Mouse (Mus musculus) CH12.LX (cell line): ENCODE results near the gene Zcchc10. TPM values are rescaled to one million over a fixed set of nuclear protein-coding genes. Genes with fewer than 3 reads are reported as not detected.
"Not testable (repeated sequence)": the region's sequence is repeated elsewhere in the genome, so short reads cannot be mapped to it uniquely, and the experiment has no call there.

Experiments used
- DNase-seq: peaks from one replicate; pipeline ENCODE4 v3.0.0-alpha.2; 2013; ENCODE audit errors: extremely low read depth
- H3K27ac ChIP-seq: 2 replicates; pipeline ENCODE4 v1.5.1; 2012; ENCODE audit warnings: low read depth, mild to moderate bottlenecking, control low read depth, moderate library complexity; ENCODE audit not compliant: insufficient read depth
- H3K27me3 ChIP-seq: replicated peaks from 2 replicates; pipeline ENCODE3; 2012; ENCODE audit warnings: inconsistent platforms
- H3K36me3 ChIP-seq, 2 experiments: replicated peaks in 1 of 2; 2 replicates each; pipeline versions ENCODE3 to v1.6.1; 2012; ENCODE audit warnings: inconsistent platforms in 1 of 2, low read length in 1 of 2, mild to moderate bottlenecking in 1 of 2, mixed read lengths in 1 of 2, moderate library complexity in 1 of 2; ENCODE audit not compliant: control insufficient read depth in 1 of 2, insufficient read depth in 1 of 2
- H3K4me1 ChIP-seq, 2 experiments: 2 replicates each; pipeline ENCODE4 v1.6.1; 2012; ENCODE audit warnings: inconsistent platforms in 1 of 2, moderate library complexity in 1 of 2; ENCODE audit not compliant: insufficient read depth in 2 of 2, control insufficient read depth in 1 of 2
- H3K4me2 ChIP-seq: 2 replicates; pipeline ENCODE4 v1.6.1; 2012; ENCODE audit warnings: low read depth, mild to moderate bottlenecking, control low read depth; ENCODE audit not compliant: poor library complexity, insufficient read depth, severe bottlenecking
- H3K4me3 ChIP-seq, 3 experiments: fragments of 150-350 bp in 1 of 3; sonication (generic) in 1 of 3; replicated peaks in 1 of 3; 2 replicates each; pipeline versions ENCODE3 to v1.5.1; 2011 to 2012; ENCODE audit warnings: low read depth in 2 of 3, low read length in 2 of 3, mild to moderate bottlenecking in 2 of 3, moderate library complexity in 2 of 3, control low read depth in 1 of 3, improper control_type of control experiment in 1 of 3, inconsistent platforms in 1 of 3, mixed read lengths in 1 of 3; ENCODE audit not compliant: poor library complexity in 1 of 3
- H3K79me2 ChIP-seq: replicated peaks from 2 replicates; pipeline ENCODE4 v1.6.1; 2012; ENCODE audit warnings: mild to moderate bottlenecking, moderate library complexity; ENCODE audit not compliant: control insufficient read depth, poor library complexity, insufficient read depth, severe bottlenecking; ENCODE audit errors: extremely low read depth
- H3K9ac ChIP-seq: 2 replicates; pipeline ENCODE4 v1.6.1; 2012; ENCODE audit warnings: low read depth, mild to moderate bottlenecking, control low read depth, moderate library complexity; ENCODE audit not compliant: insufficient read depth
- H3K9me3 ChIP-seq: replicated peaks from 2 replicates; pipeline ENCODE3; 2012; ENCODE audit warnings: low read length, inconsistent platforms, mixed read lengths
- CHD2 ChIP-seq: IDR thresholded peaks from 2 replicates; pipeline ENCODE4 v1.6.1; 2011; ENCODE audit warnings: low read length, improper control_type of control experiment
- IRF4 ChIP-seq: IDR thresholded peaks from 2 replicates; pipeline ENCODE4 v1.6.1; 2014; ENCODE audit warnings: low read depth, mild to moderate bottlenecking, inconsistent platforms, low read length, improper control_type of control experiment
- JUND ChIP-seq: conservative IDR thresholded peaks from 2 replicates; pipeline ENCODE4 v1.6.1; 2011; ENCODE audit warnings: low read depth, low read length, improper control_type of control experiment
- KAT2A ChIP-seq: IDR thresholded peaks from 2 replicates; pipeline ENCODE4 v1.6.1; 2012; ENCODE audit warnings: low read length, improper control_type of control experiment, inconsistent platforms; ENCODE audit not compliant: insufficient replicate concordance
- MAZ ChIP-seq: IDR thresholded peaks from 2 replicates; pipeline ENCODE4 v1.6.1; 2012; ENCODE audit warnings: low read depth, mild to moderate bottlenecking, inconsistent platforms, low read length, improper control_type of control experiment, moderate library complexity
- USF2 ChIP-seq: conservative IDR thresholded peaks from 2 replicates; pipeline ENCODE4 v1.6.1; 2011; ENCODE audit warnings: low read depth, low read length, improper control_type of control experiment
- ZMIZ1 ChIP-seq: IDR thresholded peaks from 2 replicates; pipeline ENCODE4 v1.6.1; 2012; ENCODE audit warnings: low read depth, mild to moderate bottlenecking, inconsistent platforms, low read length, improper control_type of control experiment
- ZNF384 ChIP-seq: IDR thresholded peaks from 2 replicates; pipeline ENCODE4 v1.6.1; 2012; ENCODE audit warnings: low read depth, low read length, improper control_type of control experiment, inconsistent platforms
- dilution Hi-C: fragments of 300-500 bp; cut with MboI; formaldehyde crosslinking; loops from 2 replicates; pipeline ENCODE4 v1.14.3; 2020; ENCODE audit warnings: low sequenced_read_pairs; ENCODE audit not compliant: extremely low pct_unique_long_range_greater_than_20kb, extremely low pct_ligation_motif_present
- in situ Hi-C: fragments of 300-500 bp; cut with MboI; formaldehyde crosslinking; loops from 3 replicates; pipeline ENCODE4 v1.14.3; 2019; ENCODE audit warnings: low sequenced_read_pairs, low pct_ligation_motif_present, low pct_unique_long_range_greater_than_20kb, mixed read lengths
- polyA plus RNA-seq: library from polyadenylated mRNA; unstranded; fragments of >175 nt; gene quantifications from 2 replicates; pipeline ENCODE4 v1.2.1, GENCODE M21; 2012; ENCODE audit warnings: low read depth; ENCODE audit not compliant: insufficient read length
- total RNA-seq, 2 experiments: library from RNA; depleted of rRNA; stranded (reverse); fragments of 300-350 nt in 1 of 2; fragments of >200 nt in 1 of 2; gene quantifications; 2 replicates each; pipeline ENCODE4 v1.2.3; 2012 to 2014

The Zcchc10 gene
- total and polyA plus RNA-seq, 3 experiments: 4.9 to 72.4 (median 24.3) TPM

DNA sequence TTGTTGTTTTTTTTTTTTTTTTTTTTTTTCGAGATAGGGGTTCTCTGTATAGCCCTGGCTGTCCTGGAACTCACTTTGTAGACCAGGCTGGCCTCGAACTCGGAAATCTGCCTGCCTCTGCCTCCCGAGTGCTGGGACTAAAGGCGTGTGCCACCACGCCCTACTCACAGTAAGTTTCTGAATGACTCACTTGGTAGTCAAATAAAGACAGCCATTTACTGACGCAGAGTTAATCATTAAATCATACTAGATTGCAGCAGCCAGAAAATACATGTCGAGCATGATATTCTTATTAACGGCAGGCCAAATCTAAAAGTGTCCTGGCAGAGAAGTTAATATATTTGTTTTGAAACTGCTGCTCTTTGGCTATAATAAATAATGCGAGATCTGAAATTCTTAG, 16.5 kb downstream of the Zcchc10 start:
- in situ Hi-C loops, DNase-seq, dilution Hi-C loops: not testable (repeated sequence)

DNA sequence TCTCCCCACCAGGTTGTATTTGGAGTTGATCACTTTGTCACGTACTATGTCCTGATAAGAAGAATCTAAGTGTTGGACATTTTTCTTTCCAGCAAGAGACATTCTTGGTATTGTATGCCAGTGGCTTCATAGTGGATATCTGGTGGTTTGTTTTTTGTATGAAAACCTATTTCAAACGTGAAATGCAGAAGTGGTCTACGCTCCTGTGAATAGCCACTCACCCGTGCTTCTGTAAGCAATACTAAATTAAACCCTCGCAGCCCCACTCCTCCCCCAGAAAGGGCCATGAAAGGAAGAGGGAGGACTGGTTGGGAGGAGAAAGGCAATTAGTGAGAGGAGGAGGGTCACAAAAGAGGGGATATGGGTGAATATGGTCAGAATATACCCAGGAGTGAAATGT, 18.2 kb downstream of the Zcchc10 start:
- H3K4me2 ChIP-seq: no peak overlapping the region
- TF ChIP-seq IRF4: no peak
- TF ChIP-seq CHD2: no peak
- no peak for TF ChIP-seq USF2
- no peak for TF ChIP-seq KAT2A
- TF ChIP-seq ZNF384: no peak
- TF ChIP-seq ZMIZ1: no peak
- TF ChIP-seq MAZ: no peak
- H3K9me3 ChIP-seq: no peaks in the 10 kb centered on the region
- peaks cover 7% of the 10 kb centered on the region for H3K27me3 ChIP-seq
- dilution Hi-C loops: no loop called here
- H3K4me3 ChIP-seq: no peak overlapping the region
- H3K9ac ChIP-seq: no peak overlapping the region
- no peak overlapping the region for H3K27ac ChIP-seq
- in situ Hi-C loops: no loop called here
- no peaks in the 10 kb centered on the region for H3K79me2 ChIP-seq
- H3K4me1 ChIP-seq: peaks cover 0 to 9% of the 10 kb centered on the region in 2 experiments; a peak in 2 of 4 replicates
- DNase-seq: no peak
- no peaks in the 10 kb centered on the region for H3K36me3 ChIP-seq

More for the DNA sequence above, 16.5 kb downstream of the Zcchc10 start:
- H3K9me3 ChIP-seq, H3K9ac ChIP-seq, H3K79me2 ChIP-seq, H3K27ac ChIP-seq, H3K4me3 ChIP-seq, H3K4me2 ChIP-seq, H3K36me3 ChIP-seq, H3K4me1 ChIP-seq, H3K27me3 ChIP-seq: not testable (repeated sequence)
- TF ChIP-seq IRF4 (0 out of 2 replicates have a peak, but pooled peaks have one; percentile 22), JUND (0 out of 2 replicates have a peak, but pooled peaks have one; percentile 9)

DNA sequence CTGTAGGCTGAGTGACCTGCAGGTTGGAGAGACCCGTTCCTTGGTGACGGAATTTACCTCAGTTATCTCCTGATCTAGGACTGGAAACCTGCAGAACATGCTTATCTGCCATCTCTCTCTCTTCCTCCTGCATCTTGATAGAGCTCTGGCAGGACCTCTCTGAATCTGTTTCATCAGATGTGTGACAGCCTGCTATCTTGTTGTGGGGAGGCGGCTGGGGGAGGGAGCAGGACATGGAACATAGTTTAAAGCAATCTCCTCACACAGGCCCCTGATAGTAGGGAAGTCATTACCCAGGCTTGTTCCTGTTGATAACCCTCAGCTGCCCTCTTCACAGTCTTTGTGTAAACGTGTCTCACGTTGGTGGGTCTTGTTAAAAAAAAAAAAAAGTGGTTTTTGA, 20.8 kb downstream of the Zcchc10 start:
- H3K4me3 ChIP-seq: no peak overlapping the region
- H3K4me1 ChIP-seq: peaks cover 0 to 9% of the 10 kb centered on the region in 2 experiments; a peak in 2 of 4 replicates
- no peaks in the 10 kb centered on the region for H3K79me2 ChIP-seq
- DNase-seq: no peak
- peaks cover 29% of the 10 kb centered on the region for H3K27me3 ChIP-seq
- no peak overlapping the region for H3K27ac ChIP-seq
- H3K9me3 ChIP-seq: no peaks in the 10 kb centered on the region
- no peak for TF ChIP-seq JUND
- TF ChIP-seq USF2: no peak
- in situ Hi-C loops: no loop called here
- dilution Hi-C loops: no loop called here
- H3K4me2 ChIP-seq: no peak overlapping the region
- H3K36me3 ChIP-seq: no peaks in the 10 kb centered on the region
- H3K9ac ChIP-seq: no peak overlapping the region
